8 mouse cellular contexts compared by ENCODE assay signal in genomic region chr3:50905274-50905992, GRCm38 (mm10).
DNase-seq lines count a peak whose midpoint lies in the region; ATAC-seq lines count a peak whose summit lies in the region.

No protein-coding gene starts in this region.

- peaks cover 12% of the 10 kb centered on the region; the same call in 1 of the 2 replicates for H3K4me1 ChIP-seq in heart, embryonic 16.5 days (ENCODE audit: control insufficient read depth, insufficient read depth, low read length)
- H3K4me1 ChIP-seq in midbrain, embryonic 13.5 days (replicated peaks), result peaks cover 21% of the 10 kb centered on the region

- no peak overlapping the region for H3K27ac ChIP-seq in heart, embryonic 16.5 days (ENCODE audit: low read length)
- peak overlapping the region; percentile 75 for H3K27ac ChIP-seq in midbrain, embryonic 13.5 days

- H3K27me3 ChIP-seq in heart, embryonic 16.5 days (ENCODE audit: control insufficient read depth, insufficient read depth, low read length), result no peaks in the 10 kb centered on the region
- H3K27me3 ChIP-seq in midbrain, embryonic 13.5 days, result no peaks in the 10 kb centered on the region

- H3K9me3 ChIP-seq in heart, embryonic 16.5 days (replicated peaks; ENCODE audit: control insufficient read depth, low read length), result no peaks in the 10 kb centered on the region
- no peaks in the 10 kb centered on the region for H3K9me3 ChIP-seq in midbrain, embryonic 13.5 days

- peak overlapping the region; percentile 60 for H3K4me3 ChIP-seq in heart, embryonic 16.5 days (ENCODE audit: low read length)
- H3K4me3 ChIP-seq in midbrain, embryonic 13.5 days (replicated peaks), result peak overlapping the region; percentile 34

- no peaks in the 10 kb centered on the region for H3K36me3 ChIP-seq in heart, embryonic 16.5 days (ENCODE audit: control insufficient read depth, insufficient read depth)
- H3K36me3 ChIP-seq in midbrain, embryonic 13.5 days, result no peaks in the 10 kb centered on the region

- peak; percentile 21 for DNase-seq in ovary, postnatal 36 days (ENCODE audit: low spot score)
- DNase-seq in ovary, postnatal 10 days (ENCODE audit: low spot score), result no peak
- DNase-seq in kidney, postnatal 36 days, result peak; percentile 49 to 61
- DNase-seq in frontal cortex, adult 2 months (ENCODE audit: extremely low spot score in 1 of 2, low spot score in 1 of 2), result no peak
- no peak for DNase-seq in right cerebral cortex, adult 2 months (ENCODE audit: low spot score in 2 of 2)
- no peak for DNase-seq in c-Kit-positive CD71-positive TER-119-positive erythroid progenitor cells, embryonic 14.5 days (ENCODE audit: low spot score)

- WGBS in heart, embryonic 16.5 days, result 22% methylated on average over 16 of the region's 16 CpGs
- WGBS in midbrain, embryonic 13.5 days, result 11% methylated on average over 16 of the region's 16 CpGs

- peak overlapping the region; percentile 87 for H3K4me2 ChIP-seq in heart, embryonic 16.5 days (ENCODE audit: low read depth, low read length)
- peak overlapping the region; percentile 54 for H3K4me2 ChIP-seq in midbrain, embryonic 13.5 days (replicated peaks)

- peak overlapping the region; percentile 32; the same call in 1 of the 2 replicates for H3K9ac ChIP-seq in heart, embryonic 16.5 days (ENCODE audit: low read length)
- no peak overlapping the region for H3K9ac ChIP-seq in midbrain, embryonic 13.5 days (replicated peaks)

- no peak for ATAC-seq in heart, embryonic 16.5 days (replicated peaks; ENCODE audit: extremely low read depth, insufficient read depth, low FRiP score)
- peak; percentile 17 for ATAC-seq in midbrain, embryonic 13.5 days

Comparison
In these comparisons a context has a peak if more than half of its experiments do, and no peak if none do; other contexts are left out.
1. DNase-seq: peak in ovary, postnatal 36 days (single experiment) and kidney, postnatal 36 days (2 of 2); none in ovary, postnatal 10 days (single experiment), frontal cortex, adult 2 months (0 of 2), right cerebral cortex, adult 2 months (0 of 2) and c-Kit-positive CD71-positive TER-119-positive erythroid progenitor cells, embryonic 14.5 days (single experiment).